Mouse (Mus musculus) urinary bladder, postnatal 14 days (tissue): ENCODE results near the gene Ptn.
"Not testable (repeated sequence)": the region's sequence is repeated elsewhere in the genome, so short reads cannot be mapped to it uniquely, and the experiment has no call there.

Experiments used
- DNase-seq: peaks from one replicate; pipeline ENCODE4 v3.0.0; 2021; ENCODE audit warnings: low spot score

Gene Ptn

GRCm38 (mm10) chr6:36755001-36755885 lies 54.8 kb downstream of the Ptn start:
- no peak for DNase-seq

DNA sequence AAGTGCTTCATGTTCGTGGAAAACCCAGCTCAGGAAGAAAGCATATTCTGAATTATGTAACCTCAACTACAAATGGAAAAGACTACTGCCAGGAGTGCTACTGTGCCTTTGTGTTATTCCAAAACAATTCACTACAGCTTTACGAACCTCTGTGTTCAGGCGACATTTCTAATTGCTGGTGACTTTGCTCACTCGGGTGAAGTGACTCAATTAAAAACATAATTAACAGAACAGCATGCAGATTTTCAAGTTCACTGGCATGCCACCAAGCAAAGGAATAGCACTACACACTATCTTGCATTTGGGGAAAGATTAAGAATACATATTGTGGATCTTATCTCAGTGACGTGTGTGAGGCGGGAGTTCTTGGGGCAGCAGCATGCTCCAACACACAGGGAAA lies 57.1 kb downstream of the Ptn start:
- DNase-seq, result no peak

DNA sequence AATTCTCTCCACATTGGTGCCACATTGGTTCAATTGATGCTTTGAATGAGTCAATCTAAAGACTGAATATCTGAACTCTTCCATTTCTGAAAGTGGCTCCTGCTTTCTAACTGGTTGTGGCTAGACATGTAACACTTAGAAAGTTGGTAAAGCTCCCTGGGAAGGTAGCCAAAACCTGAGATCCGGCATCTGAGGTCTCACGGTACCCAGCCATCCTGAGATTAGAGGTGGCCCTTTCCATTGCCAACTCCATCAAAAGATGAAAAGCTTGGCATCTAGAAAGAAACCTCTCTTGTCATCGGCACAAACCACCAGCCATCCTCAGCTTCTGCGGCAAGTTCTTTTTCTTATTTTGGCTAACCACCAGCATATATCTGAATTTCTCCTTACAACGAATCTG lies 70.2 kb downstream of the Ptn start:
- no peak for DNase-seq

DNA sequence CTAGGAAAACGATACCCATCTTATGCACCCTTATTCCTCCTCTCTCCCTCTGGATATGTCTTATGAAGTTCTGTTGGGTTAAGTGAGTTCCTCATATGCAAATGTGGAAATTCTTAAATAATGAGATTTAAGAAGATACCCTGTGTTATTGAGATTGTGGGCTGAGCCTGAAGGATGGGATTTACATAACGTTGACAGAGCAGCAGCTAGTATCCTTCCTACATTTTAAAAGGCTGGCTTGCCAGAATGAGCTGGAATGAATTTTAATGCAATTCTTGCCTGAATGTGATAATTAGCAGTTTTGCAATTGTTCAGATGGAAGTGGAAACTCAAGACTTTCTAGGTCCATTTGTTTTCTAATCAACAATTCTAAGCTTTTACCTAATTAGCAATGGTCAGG lies 73.3 kb downstream of the Ptn start:
- no peak for DNase-seq

DNA sequence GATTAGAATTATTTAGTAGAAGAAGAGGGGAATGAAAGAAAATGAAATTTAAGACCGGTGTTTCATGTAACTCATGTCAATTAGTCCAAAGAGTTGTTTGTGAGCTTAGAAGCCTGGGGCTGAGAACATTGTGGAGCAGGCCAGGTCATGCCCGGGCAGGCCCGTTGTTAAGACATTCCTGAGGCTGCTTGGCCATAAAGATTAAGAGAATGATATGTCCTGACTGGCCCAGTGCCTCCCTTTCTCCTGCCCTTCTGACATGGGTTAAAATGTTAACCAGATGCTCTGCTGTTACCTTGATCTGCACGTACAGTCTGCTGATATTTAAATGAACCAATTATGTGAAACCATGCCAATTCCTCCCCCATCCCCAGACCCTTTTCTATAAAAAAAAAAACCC lies 74.4 kb downstream of the Ptn start:
- not testable (repeated sequence) for DNase-seq

GRCm38 (mm10) chr6:36729811-36730210 lies 80.2 kb downstream of the Ptn start:
- not testable (repeated sequence) for DNase-seq

DNA sequence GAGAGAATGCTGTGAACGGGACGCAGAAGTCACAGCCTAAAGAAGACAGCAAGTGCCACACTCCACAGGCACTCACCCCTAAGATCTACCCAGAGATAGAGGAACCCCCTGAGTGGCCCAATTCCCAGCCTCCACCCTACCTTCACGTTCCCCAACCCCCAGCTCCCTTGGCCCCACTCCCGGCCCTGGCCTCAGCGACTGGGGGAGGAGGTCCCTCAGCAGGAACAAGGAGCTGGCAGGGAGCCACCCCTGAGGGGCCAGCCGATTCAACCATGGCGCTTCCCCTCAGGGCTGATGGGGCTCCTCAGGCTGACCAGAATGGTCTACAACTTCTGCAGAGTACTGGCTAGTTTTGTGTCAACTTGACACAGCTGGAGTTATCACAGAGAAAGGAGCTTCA lies 81.9 kb downstream of the Ptn start:
- no peak for DNase-seq

GRCm38 (mm10) chr6:36725509-36726160 lies 84.4 kb downstream of the Ptn start:
- DNase-seq, result no peak

DNA sequence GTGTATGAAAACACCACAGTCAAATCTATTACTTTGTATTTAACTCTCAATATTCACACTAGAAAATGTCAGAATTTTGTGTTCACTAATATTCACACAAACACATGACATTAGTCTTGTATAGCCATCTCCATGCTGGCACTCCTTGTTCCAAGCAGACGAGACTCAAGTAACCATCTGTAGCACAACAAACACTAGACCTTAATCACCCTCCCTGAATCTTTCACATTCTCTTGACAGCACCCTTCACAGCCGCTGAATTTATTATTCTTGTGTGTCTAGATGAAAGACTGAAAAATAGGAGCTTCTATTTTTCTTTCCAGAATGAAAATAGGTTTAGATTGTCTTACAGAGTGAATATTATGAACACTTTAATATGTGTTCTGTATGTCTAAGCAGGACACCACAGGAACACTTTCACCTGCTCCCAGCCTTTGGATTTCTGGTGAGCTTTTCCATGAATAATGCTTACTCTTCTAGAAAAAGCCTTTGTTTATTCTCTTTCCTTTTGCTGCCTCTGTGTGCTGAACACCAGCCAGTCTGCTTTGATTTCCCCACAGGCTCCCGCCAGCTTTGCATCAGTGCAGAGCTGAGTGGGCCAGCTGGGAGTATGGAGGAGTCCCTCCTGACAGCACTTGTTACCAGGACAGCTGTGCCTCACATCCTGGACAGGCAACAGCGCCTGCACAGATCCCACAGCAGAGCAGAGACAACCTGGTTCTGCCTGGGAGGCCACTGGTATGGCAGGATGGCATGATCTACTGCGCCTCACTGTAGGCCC lies 87.1 kb downstream of the Ptn start:
- no peak for DNase-seq

- DNase-seq, result no peak
Measured at GRCm38 (mm10) chr6:36713329-36713728, 96.7 kb downstream of the Ptn start.

GRCm38 (mm10) chr6:36695481-36695880 lies 114.5 kb downstream of the Ptn start:
- DNase-seq, result no peak

GRCm38 (mm10) chr6:36691497-36691896 lies 118.5 kb downstream of the Ptn start:
- DNase-seq, result peak; percentile 29

- no peak for DNase-seq
Measured at GRCm38 (mm10) chr6:36690941-36691340, 119.1 kb downstream of the Ptn start.

- DNase-seq, result peak; percentile 18
Measured at GRCm38 (mm10) chr6:36676710-36677691, 133.0 kb downstream of the Ptn start.

GRCm38 (mm10) chr6:36672399-36673221 lies 137.4 kb downstream of the Ptn start:
- DNase-seq, result no peak

DNA sequence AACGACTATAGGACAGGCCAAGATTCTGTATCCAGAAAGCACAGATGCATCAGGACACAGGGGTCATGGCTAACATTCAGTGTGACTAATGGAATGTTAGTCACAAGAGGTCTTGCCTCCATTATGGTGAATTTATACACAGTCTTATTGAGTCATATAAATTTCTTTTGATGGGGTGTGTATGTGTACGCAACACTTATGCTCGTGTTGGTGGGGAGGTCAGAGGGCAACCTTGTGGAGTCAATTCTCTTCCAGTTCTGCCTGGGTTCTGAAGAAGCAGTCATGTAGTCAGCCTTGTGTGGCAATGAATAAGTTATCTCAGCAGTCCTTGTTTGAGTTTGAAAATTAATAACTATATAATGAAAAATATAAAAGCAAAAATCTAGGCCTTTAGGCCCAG lies 138.7 kb downstream of the Ptn start:
- DNase-seq, result no peak
